Comparison of ENCODE assay signal across 8 mouse cellular contexts in the genomic region with DNA sequence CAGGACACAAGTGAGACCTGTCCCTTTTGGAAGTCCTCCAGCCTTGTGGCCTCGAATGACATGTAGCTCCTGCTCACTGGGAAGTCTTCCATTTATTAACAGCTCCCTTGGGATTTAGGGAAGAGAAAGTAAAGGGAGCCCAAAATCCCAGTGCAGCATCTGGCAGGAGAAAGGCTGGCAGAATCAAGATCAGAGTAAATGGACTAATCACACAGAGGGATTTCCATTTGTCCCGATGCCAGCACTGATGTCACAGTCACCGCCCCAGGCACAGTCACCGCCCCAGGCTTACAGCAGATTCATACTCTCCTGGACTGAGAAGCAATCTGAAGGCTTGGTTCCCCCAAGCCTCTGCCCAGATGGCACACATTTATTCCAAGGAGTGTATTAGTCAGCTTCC.
DNase-seq lines count a peak whose midpoint lies in the region; ATAC-seq lines count a peak whose summit lies in the region.

No protein-coding gene starts in this region.

- DNase-seq in heart, adult 18-20 months: peak; percentile 13 to 22
- no peak for DNase-seq in heart, embryonic 10.5 days (ENCODE audit: low spot score)
- peak; percentile 4 for DNase-seq in ovary, postnatal 36 days (ENCODE audit: low spot score)
- DNase-seq in ovary, postnatal 10 days (ENCODE audit: low spot score): no peak
- peak; percentile 51 for DNase-seq in gastrocnemius, postnatal 10 days
- peak; percentile 5 to 11 for DNase-seq in layer of hippocampus, postnatal 36 days
- DNase-seq in left cerebral cortex, adult 8-10 months (ENCODE audit: low spot score in 2 of 2): no peak

- H3K27me3 ChIP-seq in heart, embryonic 10.5 days (ENCODE audit: insufficient read depth, poor library complexity, severe bottlenecking): no peaks in the 10 kb centered on the region

- ATAC-seq in CD4-positive, CD25-positive, alpha-beta regulatory T cell, adult 4 months: no peak

- no peaks in the 10 kb centered on the region for H3K36me3 ChIP-seq in heart, embryonic 10.5 days

- H3K9me3 ChIP-seq in heart, embryonic 10.5 days: no peaks in the 10 kb centered on the region

- no peaks in the 10 kb centered on the region for H3K4me1 ChIP-seq in heart, embryonic 10.5 days

- H3K4me3 ChIP-seq in heart, embryonic 10.5 days: no peak overlapping the region

- 75% methylated on average over 4 of the region's 4 CpGs for WGBS in heart, embryonic 10.5 days

- H3K27ac ChIP-seq in heart, embryonic 10.5 days: no peak overlapping the region

Comparison
In these comparisons a context has a peak if more than half of its experiments do, and no peak if none do; other contexts are left out.
1. DNase-seq: peak in heart, adult 18-20 months (2 of 2), ovary, postnatal 36 days (single experiment), gastrocnemius, postnatal 10 days (single experiment) and layer of hippocampus, postnatal 36 days (2 of 2); none in heart, embryonic 10.5 days (single experiment), ovary, postnatal 10 days (single experiment) and left cerebral cortex, adult 8-10 months (0 of 2).